Mouse (Mus musculus) small intestine, adult 2 months (tissue): ENCODE measurements at regions not wholly inside any gene's neighbourhood (a gene's known extent, or its start where the extent isn't known, plus 50 kb on each side); places are given as distances from the start of the nearest gene placed in this dataset.

Source experiments
- H3K27ac ChIP-seq: fragments of 200-500 bp; 2 replicates; pipeline ENCODE4 v1.5.1; 2012; ENCODE audit warnings: low read depth, low read length, control low read depth, inconsistent platforms; ENCODE audit not compliant: insufficient read depth
- H3K27me3 ChIP-seq: fragments of 200-500 bp; 2 replicates; pipeline ENCODE4 v1.6.1; 2012; ENCODE audit warnings: mild to moderate bottlenecking, moderate library complexity, low read length, inconsistent platforms; ENCODE audit not compliant: control insufficient read depth, insufficient read depth
- H3K36me3 ChIP-seq: fragments of 200-500 bp; 2 replicates; pipeline ENCODE4 v1.6.1; 2012; ENCODE audit warnings: mild to moderate bottlenecking, low read length, control low read depth, inconsistent platforms; ENCODE audit not compliant: control insufficient read depth, insufficient read depth
- H3K4me1 ChIP-seq: fragments of 200-500 bp; 2 replicates; pipeline ENCODE4 v1.6.1; 2012; ENCODE audit warnings: low read length, inconsistent platforms, mixed read lengths; ENCODE audit not compliant: control insufficient read depth, insufficient read depth, insufficient read length
- H3K4me3 ChIP-seq: fragments of 200-500 bp; 2 replicates; pipeline ENCODE4 v1.5.1; 2012; ENCODE audit warnings: low read depth, mild to moderate bottlenecking, control low read depth, inconsistent platforms, low read length, moderate library complexity
- CTCF ChIP-seq: fragments of 200-500 bp; IDR thresholded peaks from 2 replicates; pipeline ENCODE4 v1.5.1; 2012; ENCODE audit warnings: low read depth, mild to moderate bottlenecking, control low read depth, inconsistent platforms, low read length, moderate library complexity, mixed read lengths; ENCODE audit not compliant: insufficient replicate concordance, insufficient read length; ENCODE audit errors: extremely low read depth
- POLR2A ChIP-seq: fragments of 200-500 bp; IDR thresholded peaks from 2 replicates; pipeline ENCODE4 v1.6.1; 2012; ENCODE audit warnings: low read depth, mild to moderate bottlenecking, control low read depth, inconsistent platforms, low read length, moderate library complexity
- WGBS: fragments of 180-500 bp; shearing (Covaris S2); methylation state at CpG from one replicate; pipeline ENCODE4 v1.1.7; 2018; 5-methylcytosine and 5-hydroxymethylcytosine counted together

DNA sequence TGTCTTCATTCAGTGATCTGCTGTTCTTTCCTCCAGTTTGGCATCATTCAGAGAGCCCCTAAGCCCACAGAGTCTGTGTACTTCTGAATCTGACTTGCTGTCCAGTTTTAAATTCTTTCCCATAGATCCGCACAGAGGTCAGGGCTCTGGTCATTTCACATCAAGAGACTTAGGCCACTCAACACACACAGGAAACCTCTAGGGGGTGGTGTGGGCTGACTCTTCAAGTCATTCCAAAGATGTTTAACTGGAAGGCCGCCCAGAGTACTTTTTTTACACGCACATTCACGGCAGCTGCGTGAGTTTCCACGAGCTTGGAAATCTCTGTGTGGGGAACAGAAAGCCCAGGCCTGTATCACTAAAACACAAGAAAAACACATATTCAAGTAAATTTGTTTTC is 102.7 kb upstream of the Tspan8 start:
- H3K27ac ChIP-seq = no peak overlapping the region
- H3K27me3 ChIP-seq = no peaks in the 10 kb centered on the region
- no peaks in the 10 kb centered on the region for H3K36me3 ChIP-seq
- H3K4me1 ChIP-seq = no peaks in the 10 kb centered on the region
- H3K4me3 ChIP-seq = no peak overlapping the region
- 27% methylated on average over 6 of the region's 6 CpGs for WGBS
- no peak for TF ChIP-seq POLR2A
- peak; percentile 41; the same call in 1 of the 2 replicates for TF ChIP-seq CTCF

DNA sequence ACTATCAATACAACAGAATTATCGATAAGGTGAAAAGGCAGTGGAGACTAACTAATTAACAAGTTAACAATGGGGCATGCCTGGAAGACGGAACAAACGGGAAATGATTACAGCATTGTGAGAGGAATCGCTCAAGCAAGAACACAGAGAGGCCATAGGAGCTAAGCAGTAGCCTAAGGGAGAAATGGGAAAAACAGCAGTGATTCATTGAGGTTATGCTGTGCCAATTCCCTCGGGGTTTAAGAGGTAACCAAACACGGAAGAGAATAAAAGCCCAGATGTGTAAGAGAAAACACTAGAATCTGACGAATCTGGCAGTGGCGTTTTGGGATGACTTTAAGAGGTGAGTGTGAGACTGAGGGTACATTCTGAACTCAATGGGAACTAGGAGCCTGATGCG is 100.5 kb upstream of the Tspan8 start:
- Histone ChIP-seq H3K36me3 (no peaks in the 10 kb centered on the region), H3K4me3 (no peak overlapping the region), H3K27ac (no peak overlapping the region), H3K4me1 (no peaks in the 10 kb centered on the region), H3K27me3 (no peaks in the 10 kb centered on the region)
- WGBS = 84% methylated on average over 9 of the region's 9 CpGs
- no peak for TF ChIP-seq CTCF
- TF ChIP-seq POLR2A = no peak

DNA sequence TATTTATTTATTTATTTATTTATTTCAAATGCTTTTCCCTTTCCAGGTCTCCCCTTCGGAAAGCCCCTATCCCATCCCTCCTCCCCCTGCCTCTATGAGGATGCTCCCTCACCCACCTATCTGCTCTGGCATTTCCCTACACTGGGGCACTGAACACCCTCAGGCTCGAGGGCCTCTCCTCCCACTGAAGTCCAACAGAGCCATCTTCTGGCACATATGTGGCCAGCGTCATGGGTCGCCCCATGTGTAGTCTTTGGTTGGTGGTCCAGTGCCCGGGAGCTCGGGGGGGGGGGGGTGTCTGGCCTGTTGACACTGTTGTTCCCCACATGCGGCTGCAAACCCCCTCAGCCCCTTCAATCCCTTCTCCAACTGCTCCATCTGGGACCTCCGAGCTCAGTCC is 99.6 kb upstream of the Tspan8 start:
- Histone ChIP-seq H3K27ac (no peak overlapping the region), H3K36me3 (no peaks in the 10 kb centered on the region), H3K27me3 (no peaks in the 10 kb centered on the region), H3K4me3 (no peak overlapping the region), H3K4me1 (no peaks in the 10 kb centered on the region)
- no peak for TF ChIP-seq POLR2A
- no peak for TF ChIP-seq CTCF
- 89% methylated on average over 8 of the region's 8 CpGs for WGBS

DNA sequence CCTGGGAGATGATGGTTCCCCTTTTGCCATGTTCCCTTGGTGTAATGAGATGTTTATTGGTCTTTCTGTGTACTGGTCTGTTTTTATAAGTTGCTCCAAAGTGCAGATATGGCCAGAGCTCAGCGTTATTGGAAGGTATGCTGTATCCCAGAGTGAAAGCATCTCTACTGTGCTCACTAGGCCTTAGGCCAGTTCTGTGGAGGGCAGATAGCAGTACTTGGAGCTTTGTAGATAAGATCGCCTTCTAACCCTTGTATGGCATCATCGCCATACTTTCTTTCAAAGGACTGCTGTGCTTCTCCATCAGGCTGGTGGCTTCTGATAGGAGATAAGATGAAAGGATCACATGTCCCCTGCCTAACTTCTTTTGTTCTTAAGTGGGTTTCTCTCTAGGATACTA is 94.0 kb upstream of the Tspan8 start:
- Histone ChIP-seq H3K27me3 (no peaks in the 10 kb centered on the region), H3K4me1 (no peaks in the 10 kb centered on the region), H3K36me3 (no peaks in the 10 kb centered on the region), H3K27ac (no peak overlapping the region), H3K4me3 (no peak overlapping the region)
- no peak for TF ChIP-seq CTCF
- no peak for TF ChIP-seq POLR2A
- 90% methylated on average over 3 of the region's 3 CpGs for WGBS

DNA sequence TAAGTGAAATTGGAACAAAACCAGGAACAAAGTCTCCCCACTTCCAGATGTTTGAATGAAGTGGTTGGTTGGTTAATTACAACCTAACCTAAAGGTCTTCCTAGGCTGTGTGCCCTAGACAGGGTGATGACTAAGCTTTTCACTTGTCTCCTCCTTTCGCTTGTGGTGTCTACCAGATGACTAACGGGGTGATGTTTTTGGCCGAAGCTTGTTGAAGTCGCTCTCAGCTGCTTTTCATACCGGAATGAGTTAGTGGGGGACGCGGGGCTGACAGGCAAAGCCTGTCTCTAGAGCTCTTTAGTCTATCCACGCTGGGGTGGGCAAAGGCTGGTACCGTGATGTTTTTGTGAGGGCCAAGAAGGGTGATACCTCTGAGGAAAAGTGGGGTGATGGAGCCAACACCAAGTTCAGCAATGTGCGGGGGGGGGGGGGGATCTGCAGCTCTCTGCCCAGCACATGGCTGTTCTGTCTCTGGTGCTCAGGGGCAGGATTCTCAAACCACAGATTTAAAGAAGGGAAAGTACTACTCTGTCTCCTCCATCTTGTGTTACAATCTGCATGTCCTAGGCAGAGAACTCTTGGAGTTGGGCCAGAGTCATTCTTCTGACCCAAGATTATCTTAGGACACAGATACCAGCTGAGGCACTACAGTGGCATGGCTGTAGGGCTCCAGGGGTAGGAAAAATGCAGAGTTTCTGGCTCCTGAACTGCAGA is 73.8 kb upstream of the Tspan8 start:
- 92% methylated on average over 10 of the region's 10 CpGs for WGBS
- no peak for TF ChIP-seq CTCF
- no peak for TF ChIP-seq POLR2A

DNA sequence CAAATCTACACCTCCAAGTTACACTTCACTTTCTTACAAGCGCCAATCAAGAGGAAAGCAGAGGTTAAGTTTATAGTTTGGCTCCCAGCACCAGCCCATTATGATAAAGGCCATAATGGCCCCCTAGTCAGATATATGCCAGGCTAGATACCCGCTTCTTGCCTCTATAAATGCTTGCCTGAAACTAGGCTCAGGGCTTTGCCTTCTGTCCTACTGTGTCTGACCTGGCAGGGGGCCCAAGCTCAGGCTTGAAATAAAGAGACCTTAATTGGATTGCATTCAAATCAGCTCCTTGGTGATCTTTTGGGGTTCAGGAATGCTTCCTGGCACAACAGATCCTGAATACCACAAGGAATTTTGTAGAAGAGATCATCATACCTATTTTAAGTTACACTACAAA is 66.8 kb upstream of the Tspan8 start:
- Histone ChIP-seq H3K27ac (no peak overlapping the region), H3K36me3 (no peaks in the 10 kb centered on the region), H3K4me1 (no peaks in the 10 kb centered on the region), H3K27me3 (no peaks in the 10 kb centered on the region), H3K4me3 (no peak overlapping the region)
- TF ChIP-seq CTCF = no peak
- TF ChIP-seq POLR2A = no peak
- WGBS = 90% methylated on average over 2 of the region's 2 CpGs

More for the DNA sequence above, 73.8 kb upstream of the Tspan8 start:
- H3K27ac ChIP-seq = no peak overlapping the region
- no peak overlapping the region for H3K4me3 ChIP-seq
- H3K4me1 ChIP-seq = no peaks in the 10 kb centered on the region
- H3K36me3 ChIP-seq = no peaks in the 10 kb centered on the region
- no peaks in the 10 kb centered on the region for H3K27me3 ChIP-seq

DNA sequence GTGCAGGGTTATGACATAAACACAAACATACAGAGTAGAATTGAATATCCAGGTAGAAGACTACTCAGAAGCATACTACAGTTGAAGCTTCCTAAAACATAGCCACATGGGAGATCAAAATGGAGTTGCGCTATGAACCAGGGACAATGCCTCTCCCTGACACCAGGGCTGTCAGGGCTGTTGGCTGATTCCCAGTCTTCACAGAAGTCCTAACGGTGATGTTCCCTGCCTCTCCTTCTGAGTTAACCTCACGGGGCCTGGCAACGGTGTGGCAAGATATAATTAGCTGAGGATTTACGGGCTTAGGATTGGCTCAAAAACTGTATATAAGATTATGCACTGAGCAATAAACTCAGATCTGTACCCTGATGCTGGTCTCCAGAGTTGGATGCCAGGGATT is 66.4 kb upstream of the Tspan8 start:
- Histone ChIP-seq H3K4me1 (no peaks in the 10 kb centered on the region), H3K4me3 (no peak overlapping the region), H3K27me3 (no peaks in the 10 kb centered on the region), H3K27ac (no peak overlapping the region), H3K36me3 (no peaks in the 10 kb centered on the region)
- TF ChIP-seq CTCF (no peak), POLR2A (no peak)
- 75% methylated on average over 5 of the region's 5 CpGs for WGBS
